Mouse (Mus musculus) naive thymus-derived CD4-positive, alpha-beta T cell, adult 2 months (primary cell): Measurements from ENCODE around the gene Gid4.

Experiments
- DNase-seq: peaks from one replicate; pipeline ENCODE4 v3.0.0-alpha.2; 2011; ENCODE audit warnings: low read depth

Gid4 gene

GRCm38 (mm10) chr11:60416963-60417716, at the start of gene Gid4:
Gid4 (plus strand) TSS chr11:60417145.
- DNase-seq: peak; percentile 100

GRCm38 (mm10) chr11:60367256-60367655, 49.7 kb upstream of the Gid4 start:
- DNase-seq: no peak

- DNase-seq: no peak
Measured at GRCm38 (mm10) chr11:60368909-60369308, 48.0 kb upstream of the Gid4 start.

GRCm38 (mm10) chr11:60369448-60369847, 47.5 kb upstream of the Gid4 start:
- no peak for DNase-seq

- DNase-seq: no peak
Measured at GRCm38 (mm10) chr11:60370431-60370830, 46.5 kb upstream of the Gid4 start.

GRCm38 (mm10) chr11:60374481-60374880, 42.5 kb upstream of the Gid4 start:
- no peak for DNase-seq

GRCm38 (mm10) chr11:60383518-60383917, 33.4 kb upstream of the Gid4 start:
- no peak for DNase-seq

GRCm38 (mm10) chr11:60384762-60385421, 32.1 kb upstream of the Gid4 start:
- no peak for DNase-seq

- no peak for DNase-seq
Measured at GRCm38 (mm10) chr11:60385946-60386345, 31.0 kb upstream of the Gid4 start.

- DNase-seq: no peak
Measured at GRCm38 (mm10) chr11:60387944-60388343, 29.0 kb upstream of the Gid4 start.

GRCm38 (mm10) chr11:60391346-60391745, 25.6 kb upstream of the Gid4 start:
- DNase-seq: no peak

GRCm38 (mm10) chr11:60396546-60396945, 20.4 kb upstream of the Gid4 start:
- no peak for DNase-seq

GRCm38 (mm10) chr11:60397172-60397571, 19.8 kb upstream of the Gid4 start:
- no peak for DNase-seq

- no peak for DNase-seq
Measured at GRCm38 (mm10) chr11:60406606-60407005, 10.3 kb upstream of the Gid4 start.

- peak; percentile 88 for DNase-seq
Measured at GRCm38 (mm10) chr11:60412173-60412572, 4.8 kb upstream of the Gid4 start.

GRCm38 (mm10) chr11:60412921-60413320, 4.0 kb upstream of the Gid4 start:
- no peak for DNase-seq

GRCm38 (mm10) chr11:60416590-60416962, 369 bp upstream of the Gid4 start:
- no peak for DNase-seq

- no peak for DNase-seq
Measured at GRCm38 (mm10) chr11:60417717-60418472, 950 bp downstream of the Gid4 start, which contains the start of gene Atpaf2. Atpaf2 (minus strand) TSS chr11:60418457.

- DNase-seq: peak; percentile 54
Measured at GRCm38 (mm10) chr11:60418473-60418803, 1.5 kb downstream of the Gid4 start.

GRCm38 (mm10) chr11:60422046-60422668, 5.2 kb downstream of the Gid4 start:
- peak; percentile 56 for DNase-seq

- DNase-seq: no peak
Measured at GRCm38 (mm10) chr11:60423006-60423405, 6.1 kb downstream of the Gid4 start.

- DNase-seq: no peak
Measured at GRCm38 (mm10) chr11:60426417-60426816, 9.5 kb downstream of the Gid4 start.
